Mouse (Mus musculus) cortical plate, adult 2 months (tissue): Measurements from ENCODE around the gene Olfr262.

Experiments
- CTCF ChIP-seq: fragments of 200-500 bp; IDR thresholded peaks from 2 replicates; pipeline ENCODE4 v1.5.1; 2011; ENCODE audit warnings: mild to moderate bottlenecking, control low read depth, low read length; ENCODE audit not compliant: insufficient read depth; ENCODE audit errors: extremely low read depth
- POLR2A ChIP-seq: fragments of 200-500 bp; IDR thresholded peaks from 2 replicates; pipeline ENCODE4 v1.6.1; 2011; ENCODE audit warnings: mild to moderate bottlenecking, low read length, control low read depth; ENCODE audit not compliant: insufficient read depth; ENCODE audit errors: extremely low read depth

- TF ChIP-seq CTCF (no peak), POLR2A (no peak)
These were observed 41.1 kb downstream of the Olfr262 start, which contains the start of gene Olfr1431 for GRCm38 (mm10) chr19:12200334-12200733.
